Mouse (Mus musculus) cerebellum, postnatal 14 days (tissue): ENCODE data around the gene Rwdd2b.

ENCODE experiments used
- DNase-seq, 2 experiments: peaks; one replicate each; pipeline ENCODE4 v3.0.0; 2021; ENCODE audit warnings: mixed read lengths in 2 of 2

Rwdd2b gene

DNA sequence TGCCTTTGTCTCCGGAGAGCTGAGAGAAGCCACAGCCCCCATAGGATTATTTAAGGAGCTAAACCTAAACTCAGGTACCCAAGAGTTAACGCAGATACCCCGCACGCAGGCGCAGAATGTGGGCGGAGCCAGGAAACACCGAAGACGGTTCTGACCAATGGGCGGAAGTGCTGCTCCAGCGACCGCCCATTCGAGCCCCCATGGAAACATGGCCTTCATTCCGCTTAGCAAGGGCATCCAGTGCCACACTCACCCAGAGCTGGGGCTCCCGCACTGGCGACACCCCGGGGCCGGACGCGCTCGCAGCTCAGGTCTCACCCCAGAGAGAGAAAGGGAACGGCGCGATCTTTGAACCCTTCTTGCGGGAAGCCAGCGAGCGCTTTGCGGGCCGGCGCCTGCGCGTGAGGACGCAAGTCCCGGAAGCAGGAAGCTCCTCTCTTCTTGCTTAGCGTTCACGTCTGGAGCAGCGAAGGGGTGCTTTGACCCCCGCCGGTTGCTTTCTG is at the start of gene Rwdd2b:
TSS of gene Rwdd2b (minus strand) at position 390 of the 503 bp plus-strand sequence.
- peak; percentile 94 to 95 for DNase-seq

DNA sequence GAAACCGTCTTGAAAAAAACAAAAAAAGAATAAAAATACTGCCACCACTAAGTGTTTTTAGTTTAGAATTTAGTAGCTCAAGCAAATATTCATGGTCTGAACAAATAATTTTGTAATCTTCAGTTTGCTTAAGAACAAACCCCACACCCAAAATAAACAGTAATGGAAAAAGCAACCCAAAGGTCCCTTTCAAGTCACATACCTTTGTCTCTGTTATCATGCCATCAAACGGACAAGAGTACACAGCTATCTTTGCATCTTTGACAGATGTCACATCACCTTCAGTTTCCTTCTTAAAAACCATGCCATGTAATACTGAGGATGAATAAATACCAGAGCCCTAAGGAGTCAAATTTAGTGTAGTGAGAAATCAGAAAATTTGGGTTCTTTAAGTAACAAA is 48.2 kb upstream of the Rwdd2b start:
- DNase-seq, result no peak

DNA sequence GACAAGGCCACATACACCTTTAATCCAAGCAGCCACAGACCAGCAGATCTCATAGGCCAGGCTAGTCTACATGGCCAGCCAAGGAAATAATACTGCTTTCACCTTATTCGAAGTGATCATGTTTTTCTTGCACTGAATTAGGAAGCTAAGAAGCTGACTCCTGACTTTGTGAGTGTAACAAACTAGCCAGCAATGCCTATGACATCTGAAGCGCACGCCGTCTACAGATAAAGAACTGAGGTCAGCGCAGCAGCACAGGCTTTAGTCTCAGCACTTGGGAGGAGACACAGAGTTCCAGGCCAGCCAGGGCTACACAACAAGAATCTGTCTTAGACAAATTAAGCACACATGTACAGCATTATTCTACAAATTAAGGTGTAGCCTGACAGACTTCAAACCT is 46.4 kb upstream of the Rwdd2b start:
- no peak for DNase-seq

DNA sequence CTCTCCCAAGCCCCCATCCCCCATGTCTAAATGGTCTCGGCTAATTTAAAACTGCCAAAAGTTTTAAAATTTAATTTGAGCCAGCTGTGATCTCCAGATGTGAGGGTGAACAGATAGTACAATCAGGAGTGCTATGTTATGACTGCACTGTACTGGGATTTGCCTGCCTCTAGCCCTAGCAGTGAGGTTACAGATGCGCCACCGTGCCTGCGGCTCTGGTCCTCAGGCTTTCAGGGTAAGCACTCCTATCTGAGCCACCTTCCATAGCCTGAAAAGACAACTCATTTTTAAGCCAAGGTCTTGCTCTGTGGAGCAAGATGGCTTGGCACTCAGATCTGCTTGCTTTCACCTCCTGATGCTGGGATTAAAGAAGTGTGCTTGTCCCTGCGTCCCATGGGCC is 44.0 kb upstream of the Rwdd2b start:
- DNase-seq, result no peak

DNA sequence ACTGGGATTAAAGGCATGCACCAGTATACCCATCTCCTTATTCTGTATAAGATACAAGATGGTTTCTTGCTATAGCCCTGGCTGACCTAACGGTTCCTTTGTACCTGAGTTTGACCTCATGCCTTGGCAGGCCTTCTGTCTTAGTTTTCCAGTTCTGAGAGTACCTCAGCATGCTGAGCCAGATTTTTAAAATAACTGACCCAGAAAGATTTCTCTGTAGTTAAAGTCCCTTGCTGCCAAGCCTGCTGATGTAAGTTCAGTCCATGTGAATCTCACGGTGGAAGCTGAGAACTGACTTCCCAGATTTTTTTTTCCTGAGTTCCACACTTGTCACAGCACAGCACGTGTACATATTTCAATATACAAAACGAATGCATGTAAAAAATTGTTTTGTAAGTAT is 30.2 kb upstream of the Rwdd2b start:
- no peak for DNase-seq

DNA sequence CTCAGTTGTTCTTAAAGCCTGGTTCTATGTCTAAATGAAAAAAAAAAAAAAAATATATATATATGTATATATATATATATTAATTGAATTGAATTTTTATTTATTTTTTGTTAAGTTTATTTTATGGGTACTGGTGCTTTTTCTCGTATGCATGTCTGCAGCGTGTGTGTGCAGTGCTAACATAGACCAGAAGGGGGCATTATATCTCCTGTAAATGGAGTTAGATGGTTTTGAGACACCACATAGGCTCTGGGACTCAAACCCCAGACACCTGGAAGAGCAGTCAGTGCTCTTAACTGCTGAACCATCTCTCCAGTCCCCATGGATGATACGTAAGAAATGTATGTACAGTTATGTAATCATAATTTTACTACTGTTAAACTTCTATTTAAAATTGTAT is 18.4 kb upstream of the Rwdd2b start:
- peak in 1 of 2 experiments; percentile 28 for DNase-seq

DNA sequence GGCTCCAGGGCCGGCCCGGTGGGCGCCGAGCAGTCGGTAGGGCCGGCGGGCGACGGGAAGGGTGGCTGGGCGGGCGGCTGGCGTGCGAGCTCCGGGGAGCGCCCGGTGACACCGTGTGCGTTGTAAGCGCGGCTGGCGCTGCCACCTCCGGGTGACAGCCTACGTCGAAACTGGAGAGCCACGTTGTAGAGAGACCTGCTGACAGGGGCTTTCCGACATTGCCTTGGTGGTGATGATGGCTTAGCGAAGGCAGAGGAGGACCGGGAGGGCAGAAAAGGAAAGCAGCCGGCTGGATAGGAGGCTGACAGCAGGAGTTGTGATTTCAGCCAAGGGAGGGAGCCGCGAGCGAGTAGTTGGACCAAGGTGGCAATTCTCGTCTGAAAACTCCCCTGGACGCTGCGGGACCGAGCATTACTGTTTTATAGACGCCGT is 14.8 kb upstream of the Rwdd2b start:
- DNase-seq, result peak in 1 of 2 experiments; percentile 49

DNA sequence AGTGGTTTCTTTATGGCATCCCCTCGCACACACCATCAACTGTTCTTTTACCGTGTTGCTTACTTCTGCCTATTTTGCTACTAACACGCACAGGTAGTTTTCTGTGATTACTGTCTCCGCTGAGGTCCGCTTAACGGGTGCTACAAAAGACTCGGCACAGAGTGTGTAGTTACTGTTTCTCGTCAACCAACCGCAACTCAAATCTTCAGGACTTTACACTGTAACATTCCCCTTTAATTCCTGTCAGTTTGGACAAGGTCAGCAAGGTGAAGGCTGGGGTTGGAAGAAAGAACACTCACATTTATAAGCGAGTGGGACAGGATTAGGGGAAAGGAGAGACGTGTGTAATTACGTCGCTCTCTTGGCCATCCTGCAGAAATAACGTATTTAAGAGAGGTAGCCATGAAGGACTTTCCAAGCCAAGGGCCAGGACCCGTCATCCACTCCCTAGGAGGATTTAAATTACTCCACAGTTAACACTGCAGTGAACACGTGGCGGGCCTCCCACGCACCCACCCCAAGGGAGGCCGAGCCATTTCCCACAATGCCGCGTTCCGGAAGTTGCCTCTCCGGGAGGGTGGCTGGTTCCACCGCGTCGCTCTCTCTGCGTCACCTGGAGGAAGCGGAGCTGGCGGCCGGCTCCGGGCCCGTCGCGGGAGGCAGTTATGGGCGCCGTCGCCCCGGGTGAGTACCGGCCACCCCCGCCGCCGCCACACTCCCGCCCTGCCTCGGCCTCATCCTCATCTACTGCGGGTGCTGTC is 14.2 kb upstream of the Rwdd2b start, which contains the start of gene Usp16:
TSS of gene Usp16 (plus strand) at position 285 of the 761 bp plus-strand sequence.
- peak; percentile 92 to 93 for DNase-seq

DNA sequence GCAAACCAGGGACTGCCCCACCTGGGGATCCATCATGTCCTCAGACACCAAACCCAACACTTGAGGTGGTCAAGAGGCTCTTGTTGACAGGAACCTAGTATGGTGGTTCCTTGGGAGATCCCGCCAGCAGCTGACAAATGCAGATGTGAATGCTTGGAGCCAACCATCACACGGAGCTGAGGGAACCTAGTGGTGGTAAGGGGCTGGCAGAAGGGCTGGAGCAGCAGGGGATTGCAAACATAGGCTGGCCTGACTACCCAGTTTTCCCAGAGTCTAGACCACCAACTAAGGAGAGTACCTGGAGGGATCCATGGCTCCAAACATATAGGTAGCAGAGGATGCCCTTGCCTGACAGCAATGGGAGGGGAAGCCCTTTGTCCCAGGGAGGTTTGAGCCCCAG is 12.9 kb upstream of the Rwdd2b start:
- DNase-seq, result no peak

DNA sequence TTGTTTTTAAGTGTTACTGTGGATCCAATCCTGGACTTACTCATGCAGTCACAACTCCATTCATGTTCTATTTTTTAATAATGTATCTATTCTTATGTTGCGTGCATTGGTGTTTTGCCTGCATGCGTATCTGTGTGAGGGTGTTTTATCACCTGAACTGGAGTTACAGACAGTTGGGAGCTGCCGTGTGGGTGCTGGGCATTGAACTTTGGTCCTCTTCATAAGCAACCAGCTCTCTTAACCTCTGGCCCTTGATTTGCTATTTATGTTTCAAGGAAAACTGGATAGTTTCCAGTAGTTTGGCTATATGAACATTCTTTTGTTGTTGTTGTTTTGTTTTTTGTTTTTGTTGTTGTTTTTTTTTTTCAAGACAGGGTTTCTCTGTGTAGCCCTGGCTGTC is 5.2 kb upstream of the Rwdd2b start:
- DNase-seq, result no peak

DNA sequence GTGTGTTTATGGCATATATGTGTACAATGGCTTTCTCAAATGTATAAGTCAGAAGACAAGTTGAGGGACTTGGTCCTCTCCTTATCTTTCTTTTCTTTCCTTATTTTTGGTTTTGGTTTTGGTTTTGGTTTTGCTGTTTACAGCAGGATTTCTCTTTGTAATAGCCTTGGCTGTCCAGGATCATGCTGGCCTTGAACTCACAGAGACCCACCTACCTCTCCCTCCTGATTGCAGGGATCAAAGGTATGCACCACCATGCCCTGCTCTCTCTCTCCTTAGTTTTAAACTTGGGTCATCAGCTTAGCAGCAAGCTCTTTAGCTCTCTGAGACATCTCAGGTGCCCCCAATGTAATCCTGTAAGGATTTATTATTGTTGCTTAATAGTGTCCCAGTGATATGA is 4.7 kb upstream of the Rwdd2b start:
- DNase-seq, result no peak

DNA sequence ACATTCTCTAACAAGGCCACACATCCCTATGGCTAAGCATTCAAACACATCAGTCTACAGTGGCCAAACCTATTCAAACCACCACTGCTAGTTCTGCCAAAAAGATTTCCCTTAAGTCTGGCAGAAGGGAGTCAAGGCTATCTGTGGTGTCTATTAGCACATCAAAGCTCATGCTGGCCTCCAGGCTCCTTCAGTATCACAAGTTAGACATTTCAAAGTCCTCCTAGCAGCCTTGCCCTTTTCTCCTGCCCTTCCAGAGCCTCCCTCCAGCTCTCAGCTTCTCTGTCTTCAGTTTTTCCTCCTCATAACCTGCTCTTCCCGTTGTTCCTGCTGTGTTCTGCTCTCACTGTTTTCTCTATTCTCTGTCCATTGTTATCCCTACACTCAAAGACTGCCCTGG is 3.7 kb upstream of the Rwdd2b start:
- no peak for DNase-seq

DNA sequence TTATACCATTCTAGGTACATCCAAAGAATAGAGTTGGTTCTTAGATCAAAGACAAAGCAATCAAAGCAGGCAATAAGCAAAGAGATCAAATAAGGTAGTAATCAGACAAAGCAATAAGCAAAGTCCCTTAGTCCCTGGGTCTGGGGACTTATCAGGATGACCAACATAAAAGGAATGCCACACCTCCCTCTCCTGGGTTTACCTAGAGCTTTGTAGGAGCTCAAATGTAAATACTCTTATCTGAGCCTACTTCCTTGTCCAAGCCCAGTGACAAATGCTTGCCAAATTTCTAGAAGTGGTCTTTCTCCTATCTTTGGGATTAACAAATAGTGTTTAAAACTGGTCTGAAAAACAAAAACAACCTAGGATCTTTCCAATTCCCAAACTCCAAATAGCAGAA is 2.9 kb upstream of the Rwdd2b start:
- no peak for DNase-seq

DNA sequence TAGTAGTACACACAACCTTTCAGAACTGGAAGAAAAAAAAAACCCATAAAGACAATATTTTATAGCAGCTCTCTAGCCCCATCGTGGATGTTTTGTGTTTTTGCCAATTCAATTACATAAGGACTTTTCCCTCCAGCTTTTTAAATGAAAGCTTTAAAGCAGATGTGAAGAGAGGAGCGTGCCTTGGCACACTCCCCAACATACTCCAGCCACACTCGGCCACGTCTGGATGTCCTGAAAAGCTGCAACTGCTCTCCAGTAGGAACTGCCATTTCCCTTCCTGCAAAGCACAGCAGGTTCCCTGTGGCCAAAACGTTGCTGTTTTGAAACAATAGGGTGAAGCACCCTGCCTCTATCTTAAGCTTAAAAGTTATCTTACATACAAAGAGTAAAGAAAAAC is 1.9 kb upstream of the Rwdd2b start:
- DNase-seq, result no peak

DNA sequence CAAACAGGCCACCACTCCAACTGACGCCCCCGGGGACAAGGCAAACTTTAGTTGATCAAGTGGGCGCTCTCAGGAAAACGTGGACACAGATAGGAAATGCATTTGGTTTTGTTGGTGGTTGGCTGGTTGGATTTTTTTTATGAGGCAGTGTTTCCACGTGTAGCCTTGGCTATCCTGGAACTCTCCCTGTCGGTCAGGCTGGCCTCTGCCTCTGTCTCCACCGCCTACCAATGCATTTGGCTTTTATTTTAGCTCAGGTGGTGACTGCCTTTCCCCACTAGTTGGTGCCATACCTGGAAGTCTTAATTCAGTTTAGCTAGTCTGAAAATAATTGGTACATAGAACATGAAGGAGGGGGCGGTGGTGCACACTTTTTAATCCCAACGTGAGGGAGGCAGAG is 716 bp upstream of the Rwdd2b start:
- peak; percentile 27 to 29 for DNase-seq

DNA sequence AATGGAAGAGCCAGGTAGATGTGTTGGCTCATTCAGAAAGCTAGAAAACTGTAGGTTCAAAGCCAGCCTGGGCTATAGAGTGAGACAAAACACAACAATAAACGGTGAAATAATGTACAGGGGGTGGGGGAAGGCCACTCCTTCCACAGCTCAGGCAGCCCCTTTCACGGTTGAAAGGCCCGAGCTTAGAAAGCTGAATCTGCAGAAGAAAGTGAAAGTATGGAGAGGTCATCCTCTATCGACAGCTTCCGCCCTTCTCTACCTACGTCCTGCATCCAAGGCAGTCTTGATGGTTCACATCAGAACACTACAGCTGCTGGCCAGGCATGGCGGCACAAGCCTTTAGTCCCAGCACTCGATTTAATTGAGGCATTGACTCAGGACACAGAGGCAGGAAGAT is 1.7 kb downstream of the Rwdd2b start:
- DNase-seq, result no peak

DNA sequence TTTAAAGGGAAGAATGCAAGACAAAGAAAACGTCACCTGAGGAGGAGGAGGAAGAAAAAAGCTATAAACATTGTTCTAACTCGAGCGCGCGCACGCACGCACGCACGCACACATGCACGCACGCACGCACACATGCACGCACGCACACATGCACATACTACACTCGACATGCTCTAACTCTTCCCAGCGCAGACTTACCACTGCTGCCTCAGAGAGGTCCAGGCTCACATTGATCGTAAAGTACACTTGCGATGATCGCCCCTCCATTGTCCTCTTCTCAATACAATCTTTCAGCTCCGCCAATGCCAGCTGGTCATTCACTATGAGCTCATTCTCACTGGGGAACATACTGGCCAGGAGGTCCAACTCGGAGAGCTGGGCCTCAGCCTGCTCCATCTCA is 3.3 kb downstream of the Rwdd2b start:
- DNase-seq, result no peak

DNA sequence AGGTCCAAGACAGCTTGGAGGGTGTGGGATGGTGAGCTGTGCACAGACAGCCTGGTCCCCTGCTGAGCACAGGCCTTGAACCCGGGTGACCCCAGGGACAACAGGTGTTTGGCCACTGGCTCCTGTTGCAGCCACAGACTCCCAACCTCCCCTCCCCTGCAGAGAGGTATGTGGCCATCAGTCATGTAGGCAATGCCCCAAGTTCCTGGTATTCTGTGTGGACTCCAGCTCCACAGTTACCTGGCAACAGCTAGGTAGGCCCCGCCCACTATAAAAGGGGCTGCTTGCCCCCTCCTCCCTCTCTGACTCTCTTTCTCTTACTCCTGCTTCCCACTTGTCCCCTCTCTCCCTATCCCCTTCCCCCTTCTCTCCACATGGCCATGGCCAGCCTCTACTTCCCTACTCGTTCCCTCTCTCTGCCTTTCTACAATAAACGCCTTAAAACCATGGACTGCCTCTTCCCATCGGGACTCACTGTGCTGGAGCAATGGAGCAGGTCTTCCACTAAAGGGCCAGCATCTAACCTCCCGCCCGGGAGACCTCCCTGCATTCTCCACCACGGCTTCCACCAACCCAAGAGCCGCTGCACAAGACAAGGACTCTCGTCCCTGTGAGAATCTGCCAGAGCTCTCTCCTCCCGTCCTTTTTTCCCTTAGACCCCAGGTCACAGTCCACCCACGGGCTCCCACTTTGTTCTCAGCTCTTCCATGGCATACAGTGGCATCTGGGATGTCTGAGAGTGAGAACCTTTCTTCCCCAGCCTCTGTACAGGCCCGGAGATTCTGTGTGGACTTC is 4.8 kb downstream of the Rwdd2b start:
- no peak for DNase-seq

DNA sequence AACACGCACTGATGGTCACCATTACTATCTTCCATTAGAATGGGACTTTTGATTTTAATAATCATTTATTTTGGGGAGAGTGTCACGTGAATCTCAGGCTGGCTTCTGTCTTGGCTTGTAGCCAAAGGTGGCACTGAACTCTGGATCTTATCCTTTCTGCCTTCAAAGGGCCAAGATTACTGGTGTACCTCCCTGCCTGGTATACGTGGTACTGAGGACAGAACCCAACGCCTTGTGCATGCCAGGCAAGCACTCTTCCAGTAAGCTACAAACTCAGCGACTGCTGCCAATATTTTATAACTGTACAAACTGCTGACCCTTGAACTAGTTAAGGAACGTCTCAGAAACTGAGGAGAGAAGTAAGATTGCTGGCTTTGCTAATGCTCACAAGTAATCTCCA is 5.4 kb downstream of the Rwdd2b start:
- DNase-seq, result no peak

DNA sequence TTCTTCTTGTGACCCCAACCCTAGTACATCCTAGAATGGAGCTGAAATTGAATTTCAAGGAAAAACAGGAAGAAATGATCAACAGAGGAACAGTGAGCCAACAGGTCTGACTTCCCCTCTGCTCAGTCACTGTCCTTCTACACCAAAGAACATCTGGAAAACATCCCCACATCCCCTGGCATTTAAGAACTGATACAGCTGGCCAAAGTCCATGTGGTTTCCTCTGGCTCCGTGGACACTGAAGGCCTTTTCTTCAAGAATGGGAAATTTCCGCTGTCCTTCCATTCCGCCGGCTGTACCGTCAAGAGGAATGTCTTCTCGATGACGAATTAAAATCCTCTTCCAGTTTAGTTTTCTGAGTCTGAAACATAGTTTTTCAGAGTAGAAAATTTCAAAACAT is 6.1 kb downstream of the Rwdd2b start:
- no peak for DNase-seq

DNA sequence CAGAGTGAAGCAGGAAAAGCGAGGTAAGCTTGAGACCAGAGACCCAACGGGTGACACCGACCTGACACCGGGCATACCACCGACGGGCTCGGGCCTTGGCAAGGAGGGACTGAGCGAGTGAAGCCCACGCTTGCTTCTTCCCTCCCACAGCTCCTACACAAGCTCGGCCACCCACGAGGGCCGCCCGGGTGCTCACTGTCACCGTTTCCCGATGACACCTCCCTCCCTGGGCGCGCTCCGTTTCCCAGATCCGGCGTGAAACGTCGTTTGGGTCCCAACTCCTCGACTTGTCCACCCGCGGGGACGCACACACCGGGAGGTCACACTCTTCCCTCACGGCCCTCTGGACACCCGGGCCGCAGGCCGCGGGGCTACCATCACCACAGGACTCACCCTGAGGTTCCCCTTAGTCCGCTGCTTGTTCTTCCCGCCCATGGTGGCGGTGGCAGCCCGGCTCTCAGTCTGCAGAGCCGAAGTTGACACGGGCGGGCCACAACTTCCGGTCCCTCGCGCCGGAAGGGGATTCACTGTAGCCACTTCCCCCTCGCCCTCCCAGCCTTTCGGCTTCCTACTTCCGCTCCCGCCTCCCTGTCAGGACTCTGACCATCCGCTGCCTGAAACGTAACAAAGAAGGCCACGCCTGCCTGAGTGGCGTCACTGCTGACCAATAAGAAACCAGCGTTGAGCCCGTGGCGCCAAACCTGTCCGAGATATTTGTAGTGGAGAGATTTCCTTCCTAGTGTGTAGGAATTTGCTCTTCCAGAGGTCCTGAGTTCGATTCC is 8.1 kb downstream of the Rwdd2b start, which contains the start of gene Ltn1:
TSS of gene Ltn1 (minus strand) at position 580 of the 782 bp plus-strand sequence.
- peak; percentile 98 to 99 for DNase-seq

DNA sequence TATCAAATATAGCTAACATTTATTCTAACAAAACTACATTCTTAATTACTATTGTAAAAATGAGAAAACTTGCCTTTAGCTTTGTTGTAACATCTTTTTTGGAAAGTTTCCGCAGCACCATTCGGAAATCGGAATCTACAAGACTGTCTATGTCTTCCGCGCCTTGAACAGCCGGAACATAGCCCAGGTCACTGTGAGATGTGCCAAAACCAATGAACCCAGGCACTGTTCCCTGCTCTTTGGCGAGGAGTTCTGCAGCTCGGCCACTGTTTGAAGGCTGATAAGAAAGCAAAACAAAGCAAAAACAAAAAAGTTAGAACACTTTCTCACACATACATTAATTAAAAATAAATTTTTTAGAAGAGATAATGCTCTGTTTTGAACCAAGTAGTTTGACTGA is 12.9 kb downstream of the Rwdd2b start:
- DNase-seq, result no peak

DNA sequence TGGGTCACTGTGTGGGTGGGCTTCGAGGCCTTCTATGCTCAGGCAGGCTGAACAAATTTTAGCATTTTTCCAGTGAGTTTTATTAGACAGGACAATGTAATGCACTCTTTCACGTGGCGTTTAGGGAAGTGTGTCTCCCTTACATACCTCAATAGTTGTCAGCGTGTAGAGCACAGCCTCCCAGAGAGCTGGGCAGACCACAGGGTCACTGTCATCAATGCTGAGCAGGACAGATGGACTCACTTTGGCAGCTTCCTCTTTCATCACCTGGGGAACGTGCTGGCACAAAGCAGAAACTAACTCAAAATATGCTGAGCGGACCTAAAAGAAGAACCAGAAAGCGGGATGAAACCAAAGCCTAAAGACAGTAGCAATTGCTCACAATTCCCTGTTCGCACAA is 19.7 kb downstream of the Rwdd2b start:
- no peak for DNase-seq
